Mouse (Mus musculus): ENCODE measurements at regions not wholly inside any gene's neighbourhood (a gene's known extent, or its start where the extent isn't known, plus 50 kb on each side); places are given as distances from the start of the nearest gene placed in this dataset.

- no peak for TF ChIP-seq GATA1 (IDR thresholded peaks at IDR 0.05; ENCODE audit: low read length)
These were observed 2174.6 kb upstream of the Gm7489 start for GRCm38 (mm10) chr15:51709871-51710655.

- no peak for TF ChIP-seq GATA1 (IDR thresholded peaks at IDR 0.05; ENCODE audit: low read length)
These were observed 2163.8 kb upstream of the Gm7489 start for GRCm38 (mm10) chr15:51720873-51721308.

GRCm38 (mm10) chr15:51721363-51721762, 2163.3 kb upstream of the Gm7489 start:
- TF ChIP-seq GATA1 (IDR thresholded peaks at IDR 0.05; ENCODE audit: low read length), result no peak

GRCm38 (mm10) chr15:51724127-51724526, 2160.6 kb upstream of the Gm7489 start:
- TF ChIP-seq GATA1 (IDR thresholded peaks at IDR 0.05; ENCODE audit: low read length), result no peak

GRCm38 (mm10) chr15:51725457-51725856, 2159.2 kb upstream of the Gm7489 start:
- no peak for TF ChIP-seq GATA1 (IDR thresholded peaks at IDR 0.05; ENCODE audit: low read length)

GRCm38 (mm10) chr15:51730106-51730505, 2154.6 kb upstream of the Gm7489 start:
- TF ChIP-seq GATA1 (IDR thresholded peaks at IDR 0.05; ENCODE audit: low read length), result no peak

DNA sequence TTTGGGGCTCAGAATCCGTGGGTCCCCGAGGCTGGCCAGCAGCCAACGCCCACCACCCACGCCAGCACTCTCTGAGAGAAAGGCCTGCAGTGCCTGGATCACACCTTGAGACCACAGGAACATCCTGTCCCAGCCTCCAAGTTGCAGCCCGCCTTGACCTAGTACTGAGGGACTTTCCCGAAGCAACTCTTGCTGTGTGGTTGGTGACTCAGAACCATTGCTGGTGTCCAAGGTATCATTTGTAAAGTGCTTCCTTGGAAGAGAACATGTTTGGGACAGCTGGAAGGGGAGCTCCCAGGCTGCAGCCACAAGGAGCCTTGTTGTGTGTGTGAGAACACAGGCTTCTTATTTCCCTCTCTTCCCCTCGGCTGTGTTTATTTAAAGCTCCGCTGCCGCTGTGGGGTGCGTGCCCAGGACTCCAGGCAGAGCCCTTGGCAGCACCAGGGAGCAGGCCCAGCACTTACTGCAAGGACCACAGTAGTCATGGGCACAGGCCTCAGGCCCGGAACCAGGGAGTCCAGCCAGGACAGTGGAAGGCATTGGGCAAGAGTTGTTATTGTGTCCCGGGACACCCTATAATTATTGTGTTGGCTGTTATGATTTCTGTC, 2153.8 kb upstream of the Gm7489 start:
- no peak for TF ChIP-seq GATA1 (IDR thresholded peaks at IDR 0.05; ENCODE audit: low read length)

GRCm38 (mm10) chr15:51734194-51734593, 2150.5 kb upstream of the Gm7489 start:
- no peak for TF ChIP-seq GATA1 (IDR thresholded peaks at IDR 0.05; ENCODE audit: low read length)
